8 mouse cellular contexts compared by ENCODE assay signal in the genomic region with DNA sequence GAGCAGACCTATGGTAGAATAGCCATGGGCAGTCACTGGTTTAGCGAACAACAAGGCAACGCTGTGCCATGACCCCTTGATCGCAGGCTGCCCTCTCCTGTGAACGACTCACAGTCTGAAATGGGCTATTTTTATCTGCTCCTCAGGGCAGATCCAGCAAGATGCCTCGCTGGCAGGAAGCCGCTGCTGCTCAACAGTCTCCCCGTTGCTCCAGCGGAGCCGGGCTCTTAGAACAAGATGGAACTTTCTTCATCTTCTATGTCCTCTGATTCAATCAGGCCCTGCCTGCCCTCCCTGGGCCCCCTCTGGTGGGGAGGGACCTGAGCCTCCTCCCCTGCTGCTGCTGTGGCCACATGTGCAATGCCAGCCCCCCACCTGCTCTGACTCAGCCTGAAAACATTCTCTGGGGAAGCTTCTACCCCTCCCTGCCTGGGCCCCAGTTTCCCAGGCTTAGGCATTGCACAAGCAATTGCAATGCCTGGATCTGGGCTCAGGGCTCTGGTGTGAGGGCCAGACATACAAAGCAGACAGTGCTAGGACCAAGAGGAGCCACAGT. TPM values are rescaled to one million over a fixed set of nuclear protein-coding genes. Genes with fewer than 3 reads are reported as not detected.
DNase-seq lines count a peak whose midpoint lies in the region; ATAC-seq and TF ChIP-seq lines count a peak whose summit lies in the region.

No protein-coding gene starts in this region.

- peak; percentile 31 to 72 for DNase-seq in urinary bladder, adult 18-20 months (ENCODE audit: low spot score in 2 of 2)
- DNase-seq in urinary bladder, postnatal 10 days (ENCODE audit: low spot score), result no peak
- DNase-seq in gastrocnemius, postnatal 36 days, result peak; percentile 59 to 66
- DNase-seq in left cerebral cortex, adult 11 months (ENCODE audit: low spot score), result no peak

- WGBS in kidney, embryonic 15.5 days, result 27% methylated on average over 9 of the region's 9 CpGs

- H3K9me3 ChIP-seq in kidney, embryonic 15.5 days (replicated peaks), result no peaks in the 10 kb centered on the region

- H3K79me2 ChIP-seq in myocyte (ENCODE audit: control insufficient read depth, insufficient read depth), result no peaks in the 10 kb centered on the region

- no peak overlapping the region for H3K4me3 ChIP-seq in kidney, embryonic 15.5 days (replicated peaks)
- no peak overlapping the region for H3K4me3 ChIP-seq in myocyte

- H3K9ac ChIP-seq in kidney, embryonic 15.5 days, result no peak overlapping the region

- TF ChIP-seq POLR2A in myocyte (IDR thresholded peaks at IDR 0.05; ENCODE audit: insufficient read length, low read depth), result no peak

- intact Hi-C loops in gastrocnemius, postnatal 36 days (cut with DNase I), result no loop called here

- H3ac ChIP-seq in myocyte (ENCODE audit: control insufficient read depth, insufficient read length), result no peak overlapping the region

- no peaks in the 10 kb centered on the region for H3K36me3 ChIP-seq in kidney, embryonic 15.5 days
- H3K36me3 ChIP-seq in myocyte (ENCODE audit: control insufficient read depth, insufficient read depth), result no peaks in the 10 kb centered on the region

- no peak overlapping the region for H3K4me2 ChIP-seq in kidney, embryonic 15.5 days
- H3K4me2 ChIP-seq in myocyte (ENCODE audit: low read depth), result peak overlapping the region; percentile 70

- peak overlapping the region; percentile 48; the same call in 1 of the 2 replicates for H3K27ac ChIP-seq in kidney, embryonic 15.5 days

- H3K4me1 ChIP-seq in kidney, embryonic 15.5 days, result peaks cover 11% of the 10 kb centered on the region

- peak; percentile 33; the same call in 1 of the 2 replicates for ATAC-seq in kidney, embryonic 15.5 days (replicated peaks; ENCODE audit: low FRiP score)
- no peak for ATAC-seq in megakaryocyte-erythroid progenitor cell, adult 5-6 weeks (replicated peaks; ENCODE audit: low FRiP score, low TSS enrichment, poor library complexity, severe bottlenecking)
- no peak for ATAC-seq in CD4-positive, CD25-positive, alpha-beta regulatory T cell, adult 4 months

- H3K27me3 ChIP-seq in kidney, embryonic 15.5 days, result no peaks in the 10 kb centered on the region
- no peaks in the 10 kb centered on the region for H3K27me3 ChIP-seq in myocyte (ENCODE audit: control insufficient read depth, insufficient read depth, insufficient read length)

TF ChIP-seq in myocyte, 11 proteins besides CTCF, POLR2A, EP300 and RAD21:
- TF ChIP-seq REST (IDR thresholded peaks at IDR 0.05; ENCODE audit: insufficient read depth, insufficient read length) (no peak), USF1 (IDR thresholded peaks at IDR 0.05; ENCODE audit: low read depth) (no peak), TCF12 (IDR thresholded peaks at IDR 0.05; ENCODE audit: insufficient read depth, poor library complexity, severe bottlenecking) (peak; percentile 41), MYOD1 (IDR thresholded peaks at IDR 0.05; ENCODE audit: control insufficient read depth in 1 of 3, insufficient read length in 2 of 3, low read depth in 2 of 3) (peak in 2 of 3 experiments; percentile 65 to 68), MYOG (IDR thresholded peaks at IDR 0.05; ENCODE audit: control insufficient read depth in 1 of 3, insufficient read depth in 1 of 3, insufficient read length in 2 of 3, low read depth in 2 of 3) (peak in 1 of 3 experiments; percentile 48), SRF (IDR thresholded peaks at IDR 0.05; ENCODE audit: control insufficient read depth, insufficient read length, low read depth) (no peak), CEBPB (IDR thresholded peaks at IDR 0.05; ENCODE audit: insufficient read depth, poor library complexity, severe bottlenecking) (peak; percentile 98), MAX (IDR thresholded peaks at IDR 0.05; ENCODE audit: low read depth) (no peak), TCF3 (IDR thresholded peaks at IDR 0.05; ENCODE audit: insufficient read length, low read depth) (no peak), E2F4 (IDR thresholded peaks at IDR 0.05; ENCODE audit: insufficient read depth) (no peak), POLR2AphosphoS2 (IDR thresholded peaks at IDR 0.05; ENCODE audit: insufficient read length, low read depth) (no peak)
TF ChIP-seq in myocyte: peak in this region for 4.

RNA-seq across cellular contexts. Expression of gene Col5a1, which starts 27.8 kb away (rescaled TPM):
- total RNA-seq in gastrocnemius, postnatal 36 days (2021), result 10 to 100 TPM; 35.4 to 46.1 TPM
- 51.0 and 62.1 TPM in 2 replicates for polyA plus RNA-seq in kidney, embryonic 15.5 days (2015; fragmentation: Nextera tagmentation; extraction: Ambion mirVana)
- 172 TPM for polyA plus RNA-seq in myocyte (2012; fragmentation: generic; extraction: Trizol)
- 22.0 and 24.7 TPM in 2 replicates for total RNA-seq in megakaryocyte-erythroid progenitor cell, adult 5-6 weeks (2014; fragmentation: Nextera tagmentation)
- total RNA-seq in megakaryocyte-erythroid progenitor cell, adult 5-6 weeks (2017), result 6.2 and 9.2 TPM in 2 replicates
- polyA plus RNA-seq in CD4-positive, CD25-positive, alpha-beta regulatory T cell, adult 4 months (2017; shearing (Covaris generic)), result not detected

Comparison
In these comparisons a context has a peak if more than half of its experiments do, and no peak if none do; other contexts are left out.
1. DNase-seq: peak in urinary bladder, adult 18-20 months (2 of 2) and gastrocnemius, postnatal 36 days (2 of 2); none in urinary bladder, postnatal 10 days (single experiment) and left cerebral cortex, adult 11 months (single experiment).
2. RNA of gene Col5a1, which starts 27.8 kb away (polyA plus RNA-seq): 172 TPM in myocyte (single experiment) and 51.0 to 62.1 TPM in kidney, embryonic 15.5 days; not detected in CD4-positive, CD25-positive, alpha-beta regulatory T cell, adult 4 months; every median in the first group is over 10 times any median in the second.